In genomic region chr12:77869296-77869695, GRCm38 (mm10) we compare ENCODE assay signal across 24 mouse cellular contexts.
"Had no signal": no experiment of that assay in that cellular context is flagged by ENCODE, and none has a peak within 500 bp of the region (broad histone marks: within the 10 kb centered on the region; RNA-seq: fewer than 3 reads in every experiment).

No protein-coding gene starts in this region.

- ATAC-seq: forebrain, embryonic 16.5 days; hindbrain, embryonic 16.5 days; inflammation-experienced regulatory T-cells, adult 6 months; intestine, embryonic 15.5 days; intestine, postnatal 0 days had no signal

- H3K4me3 ChIP-seq: heart, embryonic 12.5 days; hindbrain, embryonic 10.5 days; hindbrain, embryonic 12.5 days; intestine, embryonic 15.5 days; kidney, embryonic 15.5 days; limb, embryonic 13.5 days; limb, embryonic 15.5 days had no signal

- H3K36me3 ChIP-seq: heart, embryonic 12.5 days; hindbrain, embryonic 10.5 days; hindbrain, embryonic 12.5 days; intestine, embryonic 15.5 days; kidney, embryonic 15.5 days; limb, embryonic 13.5 days; limb, embryonic 15.5 days had no signal

- DNase-seq: gastrocnemius, postnatal 14 days; heart, adult 18-20 months; heart, postnatal 10 days; heart, postnatal 4 days; kidney, adult 2 months; kidney, adult 9 months; kidney, postnatal 14 days; kidney, postnatal 36 days; layer of hippocampus, adult 9-11 months; layer of hippocampus, postnatal 36 days; left cerebral cortex, postnatal 4 days had no signal

- H3K4me1 ChIP-seq: hindbrain, embryonic 10.5 days; intestine, embryonic 15.5 days; kidney, embryonic 15.5 days; limb, embryonic 13.5 days; limb, embryonic 15.5 days had no signal

- H3K27me3 ChIP-seq: heart, embryonic 12.5 days; hindbrain, embryonic 12.5 days; intestine, embryonic 15.5 days; kidney, embryonic 15.5 days; limb, embryonic 13.5 days; limb, embryonic 15.5 days had no signal

- H3K27ac ChIP-seq: hindbrain, embryonic 10.5 days; hindbrain, embryonic 12.5 days; hindbrain, embryonic 14.5 days; intestine, embryonic 15.5 days; kidney, embryonic 15.5 days; kidney, postnatal 0 days; limb, embryonic 13.5 days; limb, embryonic 15.5 days had no signal

- H3K9me3 ChIP-seq: heart, embryonic 12.5 days; hindbrain, embryonic 10.5 days; hindbrain, embryonic 12.5 days; intestine, embryonic 15.5 days; kidney, embryonic 15.5 days; limb, embryonic 13.5 days; limb, embryonic 15.5 days had no signal
